Mouse (Mus musculus): ENCODE measurements around the gene Prpf6. TPM values are rescaled to one million over a fixed set of nuclear protein-coding genes. Genes with fewer than 3 reads are reported as not detected.

Gene Prpf6
- polyA plus RNA-seq, 1 experiment from 2014 or later: 59.9 TPM

DNA sequence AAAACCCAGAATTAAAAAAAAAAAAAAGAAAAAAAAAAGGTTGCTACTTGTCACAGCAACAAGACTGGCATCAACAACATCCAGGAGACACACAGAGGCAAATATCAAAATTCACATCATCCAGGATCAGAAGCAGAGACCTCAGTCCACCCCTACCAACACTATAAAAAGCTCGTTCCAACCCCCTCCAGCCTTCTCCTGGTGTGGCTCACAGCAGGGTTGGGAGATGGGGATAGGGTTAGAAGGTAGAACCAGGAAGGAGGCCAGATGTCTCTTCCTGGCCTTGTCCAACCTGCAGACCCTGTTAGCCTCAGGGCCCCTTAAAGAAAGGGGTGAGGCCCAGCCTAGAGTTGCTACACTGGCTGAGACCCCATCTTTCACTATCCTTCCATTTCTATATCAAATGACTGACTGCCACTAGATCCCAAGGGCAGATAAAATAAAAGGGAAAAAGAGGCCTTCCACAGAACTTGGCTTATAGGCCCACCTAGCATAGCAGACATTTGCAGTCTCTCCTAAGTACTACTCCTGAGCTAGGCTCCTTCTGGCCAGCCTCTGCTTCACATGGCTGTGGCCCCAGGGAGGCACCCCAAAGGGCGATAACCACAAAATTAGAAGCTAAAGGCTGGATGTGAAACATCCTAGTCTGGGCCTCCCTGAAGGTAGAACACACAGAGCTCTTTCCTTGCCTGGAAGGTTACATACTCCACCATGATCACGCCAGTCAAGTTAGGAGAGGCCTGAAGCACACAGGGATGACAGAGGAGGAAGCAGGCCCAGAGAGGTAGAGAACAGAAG, 8.0 kb upstream of the Prpf6 start:
- H3K4me1 ChIP-seq (ENCODE audit: control insufficient read depth, insufficient read depth, low read length): peaks cover 9% of the 10 kb centered on the region
- H3K27me3 ChIP-seq (ENCODE audit: control insufficient read depth, insufficient read depth, low read length): no peaks in the 10 kb centered on the region
- WGBS: 92% methylated on average over 3 of the region's 3 CpGs
- ATAC-seq (ENCODE audit: low FRiP score, low TSS enrichment) (no peak), DNase-seq (no peak)
- no peak overlapping the region for H3K4me3 ChIP-seq (replicated peaks; ENCODE audit: low read depth, low read length)
- H3K9ac ChIP-seq (replicated peaks; ENCODE audit: low read length): no peak overlapping the region
- H3K27ac ChIP-seq (replicated peaks; ENCODE audit: low read depth, low read length): no peak overlapping the region
- no peak overlapping the region for H3K4me2 ChIP-seq (ENCODE audit: low read length)
- peaks cover 60% of the 10 kb centered on the region for H3K36me3 ChIP-seq (ENCODE audit: control insufficient read depth, insufficient read depth, low read length)
- H3K9me3 ChIP-seq (ENCODE audit: control insufficient read depth, low read length): no peaks in the 10 kb centered on the region

DNA sequence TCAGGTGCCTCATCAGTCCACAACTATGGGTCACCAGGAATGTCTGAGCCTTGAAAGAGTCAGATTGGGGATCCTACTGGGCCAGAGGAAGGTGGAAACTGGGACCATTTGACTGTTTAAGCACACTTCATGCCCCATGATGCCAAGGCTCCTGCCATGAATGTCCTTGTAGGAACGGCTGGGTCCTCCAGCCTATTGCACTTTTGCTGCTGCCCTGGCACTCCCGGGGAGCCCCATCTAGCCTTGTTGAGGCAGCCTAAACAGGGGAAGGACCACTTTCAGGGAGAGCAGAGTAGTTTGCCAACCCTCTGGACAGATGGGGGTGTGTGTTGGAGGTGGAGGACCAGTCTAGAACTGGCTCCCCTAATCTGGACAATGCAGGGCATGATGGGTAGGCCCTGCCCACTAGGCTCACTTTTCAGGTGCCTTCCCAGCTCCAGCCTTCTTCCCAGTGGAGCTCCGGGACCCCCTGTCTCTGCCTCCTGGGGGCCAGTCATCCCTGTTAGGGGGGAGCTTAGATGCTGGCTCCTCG, 7.2 kb upstream of the Prpf6 start, which contains the start of gene Uckl1:
TSS of gene Uckl1 (minus strand) at position 482 of the 532 bp plus-strand sequence.
- no peak within 1 kb of the TSS for H3K4me2 ChIP-seq (ENCODE audit: low read length)
- ATAC-seq (ENCODE audit: low FRiP score, low TSS enrichment): no peak
- H3K9me3 ChIP-seq (ENCODE audit: control insufficient read depth, low read length): no peaks in the 10 kb centered on the region
- H3K4me1 ChIP-seq (ENCODE audit: control insufficient read depth, insufficient read depth, low read length): peaks cover 9% of the 10 kb centered on the region
- WGBS: 92% methylated on average over 4 of the region's 4 CpGs
- no peak within 1 kb of the TSS for H3K4me3 ChIP-seq (replicated peaks; ENCODE audit: low read depth, low read length)
- H3K36me3 ChIP-seq (ENCODE audit: control insufficient read depth, insufficient read depth, low read length): peaks cover 69% of the 10 kb centered on the region
- H3K9ac ChIP-seq (replicated peaks; ENCODE audit: low read length): no peak within 1 kb of the TSS
- no peak for DNase-seq
- no peaks in the 10 kb centered on the region for H3K27me3 ChIP-seq (ENCODE audit: control insufficient read depth, insufficient read depth, low read length)
- no peak within 1 kb of the TSS for H3K27ac ChIP-seq (replicated peaks; ENCODE audit: low read depth, low read length)

DNA sequence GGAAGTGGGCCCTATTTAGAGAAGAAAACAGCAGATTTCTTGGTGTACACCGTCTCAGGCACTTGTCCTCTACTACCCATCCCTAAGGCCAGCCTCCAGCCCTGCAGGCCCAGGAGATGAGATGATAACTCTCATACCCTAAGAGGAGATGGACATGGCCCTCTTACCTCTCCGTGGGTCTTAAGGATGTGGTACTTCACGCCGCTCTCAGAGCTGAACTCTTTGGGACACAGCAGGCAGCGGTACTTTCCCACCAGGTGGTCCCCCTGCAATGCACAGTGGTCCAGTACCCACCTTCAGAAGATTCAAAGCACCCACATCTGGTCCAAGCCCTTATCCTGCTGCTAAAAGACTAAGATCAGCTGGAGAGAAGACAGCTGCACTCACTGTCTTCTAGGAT, 6.2 kb upstream of the Prpf6 start:
- H3K36me3 ChIP-seq (ENCODE audit: control insufficient read depth, insufficient read depth, low read length): peaks cover 79% of the 10 kb centered on the region
- no peak for ATAC-seq (ENCODE audit: low FRiP score, low TSS enrichment)
- H3K27ac ChIP-seq (replicated peaks; ENCODE audit: low read depth, low read length): no peak overlapping the region
- DNase-seq: no peak
- H3K9me3 ChIP-seq (ENCODE audit: control insufficient read depth, low read length): no peaks in the 10 kb centered on the region
- no peak overlapping the region for H3K4me2 ChIP-seq (ENCODE audit: low read length)
- no peaks in the 10 kb centered on the region for H3K27me3 ChIP-seq (ENCODE audit: control insufficient read depth, insufficient read depth, low read length)
- no peak overlapping the region for H3K9ac ChIP-seq (replicated peaks; ENCODE audit: low read length)
- WGBS: 93% methylated on average over 5 of the region's 5 CpGs
- H3K4me1 ChIP-seq (ENCODE audit: control insufficient read depth, insufficient read depth, low read length): peaks cover 4% of the 10 kb centered on the region
- no peak overlapping the region for H3K4me3 ChIP-seq (replicated peaks; ENCODE audit: low read depth, low read length)

DNA sequence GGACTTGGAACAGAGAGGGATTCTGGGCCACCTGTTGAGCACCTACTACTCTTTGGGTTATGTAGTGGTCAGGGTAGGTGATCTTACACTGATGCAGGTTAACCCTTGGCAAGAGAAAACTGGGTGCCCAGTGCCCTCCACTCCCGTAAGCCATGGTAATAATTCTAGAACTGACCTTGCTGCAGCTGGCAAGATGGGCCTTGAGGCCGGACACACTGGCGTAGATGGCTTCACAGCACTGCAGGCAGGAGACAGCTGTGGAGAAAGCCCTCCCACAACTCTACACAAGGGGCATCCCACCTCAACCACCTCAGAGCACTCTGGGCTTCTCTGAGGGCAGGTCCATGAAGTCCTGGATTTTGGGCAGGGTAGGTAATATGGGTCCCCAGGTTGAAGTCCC, 5.5 kb upstream of the Prpf6 start:
- Histone ChIP-seq H3K9me3 (ENCODE audit: control insufficient read depth, low read length) (no peaks in the 10 kb centered on the region), H3K36me3 (ENCODE audit: control insufficient read depth, insufficient read depth, low read length) (peaks cover 82% of the 10 kb centered on the region), H3K27me3 (ENCODE audit: control insufficient read depth, insufficient read depth, low read length) (no peaks in the 10 kb centered on the region), H3K4me3 (replicated peaks; ENCODE audit: low read depth, low read length) (no peak overlapping the region), H3K27ac (replicated peaks; ENCODE audit: low read depth, low read length) (no peak overlapping the region), H3K9ac (replicated peaks; ENCODE audit: low read length) (no peak overlapping the region), H3K4me2 (ENCODE audit: low read length) (no peak overlapping the region), H3K4me1 (ENCODE audit: control insufficient read depth, insufficient read depth, low read length) (peaks cover 5% of the 10 kb centered on the region)
- DNase-seq: no peak
- 100% methylated on average over 3 of the region's 3 CpGs for WGBS
- ATAC-seq (ENCODE audit: low FRiP score, low TSS enrichment): no peak

DNA sequence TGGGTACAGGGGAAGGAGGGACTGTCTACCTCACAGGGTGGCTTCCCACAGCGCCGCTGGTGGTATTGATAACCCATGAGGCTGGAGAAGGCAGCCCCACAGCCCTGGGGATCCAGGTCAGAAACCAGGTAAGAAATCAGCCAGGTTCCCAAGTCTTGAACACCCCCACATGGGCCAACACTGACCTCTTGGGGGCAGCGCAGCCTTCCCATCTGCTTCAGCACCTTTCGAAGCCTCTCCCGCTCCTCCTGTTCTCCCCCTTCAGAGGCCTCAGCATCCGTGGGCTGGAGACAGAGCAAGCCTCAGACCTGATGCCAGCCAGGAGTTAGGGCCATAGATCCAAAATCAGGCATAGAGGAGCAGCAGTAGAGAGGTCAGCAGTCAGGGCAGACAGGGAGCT, 3.9 kb upstream of the Prpf6 start:
- Histone ChIP-seq H3K4me1 (ENCODE audit: control insufficient read depth, insufficient read depth, low read length) (peaks cover 12% of the 10 kb centered on the region), H3K4me3 (replicated peaks; ENCODE audit: low read depth, low read length) (no peak overlapping the region), H3K27ac (replicated peaks; ENCODE audit: low read depth, low read length) (no peak overlapping the region), H3K36me3 (ENCODE audit: control insufficient read depth, insufficient read depth, low read length) (peaks cover 78% of the 10 kb centered on the region), H3K27me3 (ENCODE audit: control insufficient read depth, insufficient read depth, low read length) (no peaks in the 10 kb centered on the region), H3K9me3 (ENCODE audit: control insufficient read depth, low read length) (no peaks in the 10 kb centered on the region), H3K9ac (replicated peaks; ENCODE audit: low read length) (no peak overlapping the region), H3K4me2 (ENCODE audit: low read length) (no peak overlapping the region)
- DNase-seq (no peak), ATAC-seq (ENCODE audit: low FRiP score, low TSS enrichment) (no peak)
- 81% methylated on average over 6 of the region's 6 CpGs for WGBS

DNA sequence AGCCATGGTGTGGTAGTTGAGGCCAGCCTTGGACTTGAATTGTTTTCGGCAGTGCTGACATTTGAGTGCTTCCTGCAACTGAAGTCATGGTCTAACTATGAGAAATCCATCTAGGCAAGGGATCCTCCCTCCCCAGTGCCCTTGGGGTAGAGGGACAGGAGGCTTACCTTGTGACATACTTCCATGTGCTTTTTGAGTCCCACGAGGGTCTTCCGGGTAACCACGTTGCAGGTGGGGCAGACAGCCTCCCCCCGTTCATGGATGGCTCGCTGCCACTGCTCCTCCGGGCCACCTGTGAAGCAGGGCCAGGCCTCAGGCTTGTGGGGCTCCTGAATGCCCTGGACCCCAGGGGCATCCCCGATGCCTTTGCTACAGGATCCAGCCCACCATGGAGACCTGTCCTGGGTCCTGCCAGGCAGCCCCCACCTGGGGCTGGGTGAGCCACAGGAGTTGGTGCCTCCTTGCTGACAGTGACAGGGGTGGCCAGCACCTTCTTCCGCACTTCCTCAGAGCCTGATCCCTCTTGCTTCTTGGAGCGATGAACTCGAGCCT, 3.4 kb upstream of the Prpf6 start:
- DNase-seq: no peak
- no peak overlapping the region for H3K27ac ChIP-seq (replicated peaks; ENCODE audit: low read depth, low read length)
- H3K9me3 ChIP-seq (ENCODE audit: control insufficient read depth, low read length): no peaks in the 10 kb centered on the region
- peaks cover 15% of the 10 kb centered on the region for H3K4me1 ChIP-seq (ENCODE audit: control insufficient read depth, insufficient read depth, low read length)
- 94% methylated on average over 11 of the region's 11 CpGs for WGBS
- no peaks in the 10 kb centered on the region for H3K27me3 ChIP-seq (ENCODE audit: control insufficient read depth, insufficient read depth, low read length)
- H3K36me3 ChIP-seq (ENCODE audit: control insufficient read depth, insufficient read depth, low read length): peaks cover 74% of the 10 kb centered on the region
- H3K9ac ChIP-seq (replicated peaks; ENCODE audit: low read length): no peak overlapping the region
- no peak overlapping the region for H3K4me3 ChIP-seq (replicated peaks; ENCODE audit: low read depth, low read length)
- no peak overlapping the region for H3K4me2 ChIP-seq (ENCODE audit: low read length)
- no peak for ATAC-seq (ENCODE audit: low FRiP score, low TSS enrichment)

DNA sequence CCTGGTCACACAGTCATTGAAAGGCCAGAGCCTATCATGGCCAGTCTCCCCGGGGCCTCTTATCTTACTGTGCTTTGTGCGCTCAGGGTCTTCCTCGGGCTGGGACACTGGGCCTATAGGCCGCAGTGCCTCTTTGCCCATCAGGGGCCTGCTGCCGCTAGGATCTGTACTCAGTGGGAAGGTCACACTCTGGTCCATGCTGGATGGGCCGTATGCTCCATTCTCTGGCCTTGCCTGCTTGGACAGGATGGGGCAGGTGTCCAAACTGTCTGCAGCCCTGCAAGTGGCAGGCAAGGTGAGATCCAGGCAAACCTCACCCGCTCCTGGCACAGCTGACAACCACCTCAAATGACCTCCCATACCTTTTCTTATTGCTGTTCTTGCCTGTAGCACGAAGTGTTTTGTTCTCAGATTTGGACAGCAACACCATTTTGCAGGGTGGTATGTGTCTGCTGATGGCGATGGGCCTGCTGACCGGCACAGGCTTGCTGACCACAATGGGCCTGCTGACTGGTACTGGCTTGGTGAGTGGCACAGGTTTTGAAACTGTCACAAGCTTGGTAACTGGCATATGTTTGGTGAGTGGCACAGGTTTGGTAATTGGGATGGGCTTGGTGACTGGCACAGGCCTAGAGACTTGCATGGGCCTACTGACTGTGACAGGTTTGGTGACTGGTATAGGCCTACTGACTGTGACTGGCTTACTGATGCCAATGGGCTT, 2.5 kb upstream of the Prpf6 start:
- Histone ChIP-seq H3K4me3 (replicated peaks; ENCODE audit: low read depth, low read length) (no peak overlapping the region), H3K36me3 (ENCODE audit: control insufficient read depth, insufficient read depth, low read length) (peaks cover 65% of the 10 kb centered on the region), H3K9ac (replicated peaks; ENCODE audit: low read length) (no peak overlapping the region), H3K27me3 (ENCODE audit: control insufficient read depth, insufficient read depth, low read length) (no peaks in the 10 kb centered on the region), H3K4me2 (ENCODE audit: low read length) (no peak overlapping the region), H3K4me1 (ENCODE audit: control insufficient read depth, insufficient read depth, low read length) (peaks cover 15% of the 10 kb centered on the region), H3K9me3 (ENCODE audit: control insufficient read depth, low read length) (no peaks in the 10 kb centered on the region), H3K27ac (replicated peaks; ENCODE audit: low read depth, low read length) (no peak overlapping the region)
- ATAC-seq (ENCODE audit: low FRiP score, low TSS enrichment) (no peak), DNase-seq (no peak)
- WGBS: 95% methylated on average over 10 of the region's 10 CpGs

DNA sequence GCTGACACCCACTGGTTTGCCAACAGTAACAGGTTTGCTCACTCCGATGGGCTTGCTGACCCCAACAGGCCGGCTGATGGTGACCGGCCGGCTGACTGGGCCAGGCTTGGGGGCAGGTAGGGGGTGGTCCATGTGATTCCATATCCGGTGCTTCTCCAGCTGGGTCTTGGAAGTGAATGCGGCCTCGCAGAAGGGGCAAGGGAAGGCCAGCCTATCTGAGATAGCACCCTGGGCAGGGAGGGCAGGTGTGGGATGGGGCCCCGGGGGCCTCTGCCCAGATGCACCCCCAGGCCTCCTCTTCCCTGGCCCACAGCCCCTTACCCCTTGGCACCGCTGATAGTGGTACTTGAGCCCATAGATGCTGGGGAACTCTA, 1.9 kb upstream of the Prpf6 start:
- no peaks in the 10 kb centered on the region for H3K9me3 ChIP-seq (ENCODE audit: control insufficient read depth, low read length)
- ATAC-seq (ENCODE audit: low FRiP score, low TSS enrichment) (no peak), DNase-seq (no peak)
- no peaks in the 10 kb centered on the region for H3K27me3 ChIP-seq (ENCODE audit: control insufficient read depth, insufficient read depth, low read length)
- no peak overlapping the region for H3K27ac ChIP-seq (replicated peaks; ENCODE audit: low read depth, low read length)
- WGBS: over 99% methylated on average over 9 of the region's 9 CpGs
- peaks cover 15% of the 10 kb centered on the region for H3K4me1 ChIP-seq (ENCODE audit: control insufficient read depth, insufficient read depth, low read length)
- no peak overlapping the region for H3K4me2 ChIP-seq (ENCODE audit: low read length)
- no peak overlapping the region for H3K9ac ChIP-seq (replicated peaks; ENCODE audit: low read length)
- H3K4me3 ChIP-seq (replicated peaks; ENCODE audit: low read depth, low read length): no peak overlapping the region
- peaks cover 60% of the 10 kb centered on the region for H3K36me3 ChIP-seq (ENCODE audit: control insufficient read depth, insufficient read depth, low read length)
